Mouse (Mus musculus) right cerebral cortex, postnatal 14 days (tissue): Measurements from ENCODE around the gene Apon.
A peak's percentile ranks its signal among the peaks of the same experiment; 100 is the strongest.
"Not testable (repeated sequence)": the region's sequence is repeated elsewhere in the genome, so short reads cannot be mapped to it uniquely, and the experiment has no call there.

Experiments
- DNase-seq: peaks from one replicate; pipeline ENCODE4 v3.0.0; 2022

Apon gene

GRCm38 (mm10) chr10:128236321-128236720 is 17.6 kb upstream of the Apon start:
- DNase-seq, result no peak

- DNase-seq, result no peak
Observed at GRCm38 (mm10) chr10:128237807-128238480, 16.0 kb upstream of the Apon start.

GRCm38 (mm10) chr10:128239140-128239539 is 14.8 kb upstream of the Apon start:
- DNase-seq, result no peak

GRCm38 (mm10) chr10:128240131-128240530 is 13.8 kb upstream of the Apon start:
- no peak for DNase-seq

GRCm38 (mm10) chr10:128243252-128243651 is 10.6 kb upstream of the Apon start:
- no peak for DNase-seq

GRCm38 (mm10) chr10:128244121-128244520 is 9.8 kb upstream of the Apon start:
- no peak for DNase-seq

- DNase-seq, result no peak
Observed at GRCm38 (mm10) chr10:128247020-128247732, 6.7 kb upstream of the Apon start.

- no peak for DNase-seq
Observed at GRCm38 (mm10) chr10:128250565-128250964, 3.3 kb upstream of the Apon start.

- no peak for DNase-seq
Observed at GRCm38 (mm10) chr10:128255925-128256324, 2.0 kb downstream of the Apon start.

- DNase-seq, result no peak
Observed at GRCm38 (mm10) chr10:128256328-128256727, 2.4 kb downstream of the Apon start.

- DNase-seq, result no peak
Observed at GRCm38 (mm10) chr10:128258953-128259352, 5.1 kb downstream of the Apon start.

- DNase-seq, result no peak
Observed at GRCm38 (mm10) chr10:128259946-128260345, 6.0 kb downstream of the Apon start.

- DNase-seq, result not testable (repeated sequence)
Observed at GRCm38 (mm10) chr10:128260376-128260775, 6.5 kb downstream of the Apon start.

- no peak for DNase-seq
Observed at GRCm38 (mm10) chr10:128262300-128262699, 8.4 kb downstream of the Apon start.

- DNase-seq, result no peak
Observed at GRCm38 (mm10) chr10:128263393-128264310, 9.8 kb downstream of the Apon start.

- no peak for DNase-seq
Observed at GRCm38 (mm10) chr10:128268371-128268770, 14.5 kb downstream of the Apon start, which contains the start of gene Apof. Gene Apof (plus strand): TSS chr10:128268671.

GRCm38 (mm10) chr10:128269206-128269910 is 15.5 kb downstream of the Apon start:
- DNase-seq, result no peak

- peak; percentile 95 for DNase-seq
Observed at GRCm38 (mm10) chr10:128270287-128270841, 16.5 kb downstream of the Apon start, which contains the start of gene Stat2. Gene Stat2 (plus strand): TSS chr10:128270559.

- DNase-seq, result no peak
Observed at GRCm38 (mm10) chr10:128270866-128271265, 17.0 kb downstream of the Apon start.

GRCm38 (mm10) chr10:128271883-128272282 is 18.0 kb downstream of the Apon start:
- no peak for DNase-seq

- not testable (repeated sequence) for DNase-seq
Observed at GRCm38 (mm10) chr10:128272819-128273439, 19.0 kb downstream of the Apon start.

- not testable (repeated sequence) for DNase-seq
Observed at GRCm38 (mm10) chr10:128275374-128275773, 21.5 kb downstream of the Apon start.
